Mouse (Mus musculus) heart, adult 2 months (tissue): ENCODE measurements around the gene Wfdc2.

Experiments used
- CTCF ChIP-seq: fragments of 200-600 bp; IDR thresholded peaks from 2 replicates; pipeline ENCODE4 v1.8.1; 2022; ENCODE audit warnings: antibody characterized with exemption, mild to moderate bottlenecking, moderate library complexity
- EP300 ChIP-seq: fragments of 200-500 bp; IDR thresholded peaks from 2 replicates; pipeline ENCODE4 v1.6.1; 2011; ENCODE audit warnings: low read depth, low read length, control low read depth; ENCODE audit not compliant: insufficient read depth
- POLR2A ChIP-seq: fragments of 200-500 bp; IDR thresholded peaks from 2 replicates; pipeline ENCODE4 v1.6.1; 2011; ENCODE audit warnings: mild to moderate bottlenecking, low read depth, low read length, control low read depth; ENCODE audit not compliant: insufficient read depth

GRCm38 (mm10) chr2:164537003-164537402 lies 25.2 kb upstream of the Wfdc2 start:
- TF ChIP-seq POLR2A (no peak), CTCF (no peak), EP300 (no peak)
